Mouse (Mus musculus) hindbrain, postnatal 0 days (tissue): ENCODE data around the gene Rpsa. TPM values are rescaled to one million over a fixed set of nuclear protein-coding genes. Genes with fewer than 3 reads are reported as not detected.

Experiments
- ATAC-seq: fragments of 200-750 bp; cut with Nextera tagmentation; 2 replicates; pipeline ENCODE4 v1.8.0; 2017; ENCODE audit warnings: mild to moderate bottlenecking, moderate TSS enrichment, moderate library complexity
- DNase-seq: peaks from one replicate; pipeline ENCODE4 v3.0.0-alpha.2; 2015; ENCODE audit warnings: low spot score
- H3K27ac ChIP-seq: fragments of 300-500 bp; sonication (generic); 2 replicates; pipeline ENCODE4 v1.5.1; 2014; ENCODE audit warnings: mild to moderate bottlenecking
- H3K27me3 ChIP-seq: fragments of 300-500 bp; sonication (generic); 2 replicates; pipeline ENCODE4 v1.6.1; 2014; ENCODE audit warnings: low read length, mixed read lengths; ENCODE audit not compliant: insufficient read depth
- H3K36me3 ChIP-seq: fragments of 300-500 bp; sonication (generic); 2 replicates; pipeline ENCODE4 v1.6.1; 2014; ENCODE audit warnings: low read length, mixed read lengths; ENCODE audit not compliant: insufficient read depth
- H3K4me1 ChIP-seq: fragments of 300-500 bp; sonication (generic); 2 replicates; pipeline ENCODE4 v1.6.1; 2014; ENCODE audit warnings: antibody characterized with exemption, low read length, mixed read lengths; ENCODE audit not compliant: insufficient read depth
- H3K4me2 ChIP-seq: fragments of 300-500 bp; sonication (generic); 2 replicates; pipeline ENCODE4 v1.6.1; 2014; ENCODE audit warnings: low read depth, mild to moderate bottlenecking, low read length, moderate library complexity, mixed read lengths
- H3K4me3 ChIP-seq: fragments of 300-500 bp; sonication (generic); 2 replicates; pipeline ENCODE4 v1.5.1; 2014; ENCODE audit warnings: low read length
- H3K9ac ChIP-seq: fragments of 300-500 bp; sonication (generic); replicated peaks from 2 replicates; pipeline ENCODE4 v1.6.1; 2014; ENCODE audit warnings: mild to moderate bottlenecking, low read length, moderate library complexity, mixed read lengths
- H3K9me3 ChIP-seq: fragments of 300-500 bp; sonication (generic); 2 replicates; pipeline ENCODE4 v1.6.1; 2016; ENCODE audit warnings: low read length, mixed read lengths
- CTCF ChIP-seq: IDR thresholded peaks from 2 replicates; pipeline ENCODE4 v1.5.1; 2016; ENCODE audit warnings: antibody characterized with exemption, control low read depth, low read depth
- WGBS: fragments of 180-500 bp; shearing (Covaris S2); extraction: QIAGEN DNeasy Blood & Tissue Kit; methylation state at CpG from one replicate; pipeline ENCODE4 v1.1.7; 2014; 5-methylcytosine and 5-hydroxymethylcytosine counted together
- polyA plus RNA-seq: library from polyadenylated mRNA; unstranded; fragments of >200 nt; fragmentation: Nextera tagmentation; extraction: Ambion mirVana; gene quantifications from 2 replicates; pipeline ENCODE4 v1.2.1, GENCODE M21; 2015
- total RNA-seq: library from RNA; depleted of rRNA; stranded (reverse); fragments of >200 nt; gene quantifications from 2 replicates; pipeline ENCODE4 v1.2.3, GENCODE M21; 2014

The Rpsa gene
- total and polyA plus RNA-seq, 2 experiments from 2014 or later: 912 to 1,545 TPM

DNA sequence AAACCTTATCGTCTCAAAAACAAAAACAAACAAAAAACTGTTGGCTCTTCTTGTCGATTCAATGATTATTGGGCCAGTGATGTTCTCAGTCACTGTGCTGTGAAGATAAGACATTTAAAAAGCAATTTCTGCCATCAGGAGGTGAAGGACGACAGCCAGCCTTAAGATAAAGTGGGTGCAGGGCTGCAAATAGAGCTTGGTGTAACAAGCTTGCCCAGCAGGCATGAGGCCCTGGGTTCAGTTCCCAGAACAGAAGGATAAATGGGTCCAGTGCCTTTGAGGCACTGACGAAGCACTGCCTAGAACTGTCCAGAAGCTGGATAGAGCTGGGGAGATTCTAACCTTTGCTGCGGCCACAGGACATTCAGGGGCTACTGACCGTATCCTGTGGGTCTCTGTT lies 15.0 kb upstream of the Rpsa start:
- no peak overlapping the region for H3K27ac ChIP-seq
- H3K4me1 ChIP-seq: peaks cover 5% of the 10 kb centered on the region; the same call in 1 of the 2 replicates
- DNase-seq (no peak), ATAC-seq (no peak)
- H3K4me3 ChIP-seq: no peak overlapping the region
- TF ChIP-seq CTCF: no peak
- H3K36me3 ChIP-seq: peaks cover 5% of the 10 kb centered on the region; the same call in 1 of the 2 replicates
- no peaks in the 10 kb centered on the region for H3K27me3 ChIP-seq
- no peak overlapping the region for H3K9ac ChIP-seq
- 92% methylated on average over 6 of the region's 6 CpGs for WGBS
- H3K4me2 ChIP-seq: no peak overlapping the region
- no peaks in the 10 kb centered on the region for H3K9me3 ChIP-seq

- DNase-seq: no peak
- Histone ChIP-seq H3K36me3 (peaks cover 14% of the 10 kb centered on the region; the same call in 1 of the 2 replicates), H3K4me2 (no peak overlapping the region), H3K27me3 (no peaks in the 10 kb centered on the region), H3K9ac (no peak overlapping the region), H3K4me1 (peaks cover 5% of the 10 kb centered on the region; the same call in 1 of the 2 replicates), H3K27ac (no peak overlapping the region), H3K4me3 (no peak overlapping the region), H3K9me3 (no peaks in the 10 kb centered on the region)
- no peak for TF ChIP-seq CTCF
- ATAC-seq: no peak
- WGBS: 96% methylated on average over 6 of the region's 7 CpGs
Measured at GRCm38 (mm10) chr9:120113456-120113855, 14.0 kb upstream of the Rpsa start.

DNA sequence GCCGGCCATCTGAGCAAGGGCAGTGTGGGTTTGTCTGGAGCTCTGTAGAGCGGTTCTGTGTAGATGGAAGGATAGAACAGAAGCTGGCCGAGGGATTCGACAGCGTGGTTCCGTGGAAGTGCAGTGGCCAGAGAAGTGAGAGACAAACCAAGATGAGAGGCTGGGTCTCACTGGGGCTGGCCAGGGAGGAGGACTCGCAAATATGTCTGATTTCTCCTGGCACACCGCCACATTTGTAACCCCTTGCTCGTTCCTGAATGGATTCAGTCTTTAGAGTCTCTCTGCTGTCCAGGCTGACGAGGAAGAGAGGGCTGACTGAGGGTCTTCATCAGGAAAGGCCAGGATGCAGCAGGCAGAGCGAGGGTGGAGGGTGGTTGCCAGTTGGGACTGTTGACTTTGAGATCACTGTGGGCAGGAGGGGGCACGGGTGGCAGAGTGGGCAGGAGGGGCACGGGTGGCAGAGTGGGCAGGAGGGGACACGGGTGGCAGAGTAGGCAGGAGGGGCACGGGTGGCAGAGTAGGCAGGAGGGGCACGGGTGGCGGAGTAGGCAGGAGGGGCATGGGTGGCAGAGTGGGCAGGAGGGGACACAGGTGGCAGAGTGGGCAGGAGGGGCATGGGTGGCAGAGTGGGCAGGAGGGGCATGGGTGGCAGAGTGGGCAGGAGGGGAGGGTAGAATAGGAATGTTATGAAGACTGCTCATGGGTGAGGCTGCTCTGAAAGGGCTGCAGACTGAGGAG lies 13.3 kb upstream of the Rpsa start:
- H3K27ac ChIP-seq: no peak overlapping the region
- 84% methylated on average over 17 of the region's 17 CpGs for WGBS
- TF ChIP-seq CTCF: no peak
- no peak overlapping the region for H3K4me3 ChIP-seq
- peaks cover 5% of the 10 kb centered on the region; the same call in 1 of the 2 replicates for H3K4me1 ChIP-seq
- H3K36me3 ChIP-seq: peaks cover 16% of the 10 kb centered on the region
- H3K27me3 ChIP-seq: no peaks in the 10 kb centered on the region
- H3K9me3 ChIP-seq: no peaks in the 10 kb centered on the region
- ATAC-seq (no peak), DNase-seq (no peak)
- H3K4me2 ChIP-seq: no peak overlapping the region
- H3K9ac ChIP-seq: no peak overlapping the region

DNA sequence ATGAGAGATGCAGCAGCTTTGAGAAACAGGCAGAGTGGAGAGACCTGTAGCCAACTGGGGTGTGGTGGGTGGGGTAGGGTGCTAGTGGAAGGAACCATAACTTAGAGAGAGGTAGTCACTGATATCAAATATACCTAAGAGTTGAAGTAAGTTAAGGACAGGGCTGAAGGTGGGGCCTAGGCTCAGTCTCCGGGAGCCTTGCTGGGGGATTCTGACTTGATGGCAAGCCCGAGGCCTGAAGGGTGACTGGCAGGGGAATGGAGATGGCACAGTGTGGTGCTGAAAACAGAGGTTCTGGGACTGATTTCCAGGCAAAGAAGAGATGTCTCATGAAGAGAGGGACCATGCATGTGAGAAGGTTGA lies 12.7 kb upstream of the Rpsa start:
- Histone ChIP-seq H3K4me2 (no peak overlapping the region), H3K9me3 (no peaks in the 10 kb centered on the region), H3K9ac (no peak overlapping the region), H3K4me3 (no peak overlapping the region), H3K36me3 (peaks cover 21% of the 10 kb centered on the region), H3K27ac (no peak overlapping the region), H3K4me1 (peaks cover 5% of the 10 kb centered on the region; the same call in 1 of the 2 replicates), H3K27me3 (no peaks in the 10 kb centered on the region)
- no peak for TF ChIP-seq CTCF
- DNase-seq (no peak), ATAC-seq (no peak)
- WGBS: 84% methylated on average over 2 of the region's 2 CpGs

GRCm38 (mm10) chr9:120115580-120115979 lies 11.9 kb upstream of the Rpsa start:
- WGBS: 79% methylated on average over 5 of the region's 5 CpGs
- no peak for ATAC-seq

DNA sequence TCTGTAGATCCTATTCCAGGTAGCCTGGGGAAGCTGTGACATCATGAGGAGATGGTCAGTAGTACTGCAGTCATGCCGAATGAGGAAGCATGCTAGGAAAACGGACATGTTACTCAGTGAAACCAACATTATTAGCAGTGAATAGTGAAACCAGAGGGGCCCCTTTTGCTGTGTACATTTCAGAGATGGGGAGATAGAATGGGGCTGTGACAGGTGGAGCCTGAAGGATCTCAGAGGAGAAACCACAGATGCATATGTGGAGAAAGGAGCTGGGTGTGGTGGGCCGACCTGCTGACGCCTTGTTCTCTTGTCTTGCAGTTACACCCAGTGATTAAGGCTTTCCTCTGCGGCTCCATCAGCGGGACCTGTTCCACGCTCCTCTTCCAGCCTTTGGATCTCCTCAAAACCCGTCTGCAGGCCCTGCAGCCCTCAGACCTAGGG lies 11.3 kb upstream of the Rpsa start:
- TF ChIP-seq CTCF: no peak

More at GRCm38 (mm10) chr9:120115580-120115979, 11.9 kb upstream of the Rpsa start:
- H3K4me1 ChIP-seq: peaks cover 5% of the 10 kb centered on the region; the same call in 1 of the 2 replicates
- no peaks in the 10 kb centered on the region for H3K9me3 ChIP-seq
- H3K4me3 ChIP-seq: no peak overlapping the region
- TF ChIP-seq CTCF: no peak
- H3K36me3 ChIP-seq: peaks cover 29% of the 10 kb centered on the region
- H3K27me3 ChIP-seq: no peaks in the 10 kb centered on the region
- H3K27ac ChIP-seq: no peak overlapping the region
- DNase-seq: no peak
- H3K9ac ChIP-seq: no peak overlapping the region
- H3K4me2 ChIP-seq: no peak overlapping the region

GRCm38 (mm10) chr9:120118212-120118611 lies 9.3 kb upstream of the Rpsa start:
- DNase-seq: no peak
- Histone ChIP-seq H3K4me3 (no peak overlapping the region), H3K27ac (no peak overlapping the region), H3K9ac (no peak overlapping the region), H3K4me1 (no peaks in the 10 kb centered on the region), H3K27me3 (no peaks in the 10 kb centered on the region), H3K9me3 (no peaks in the 10 kb centered on the region), H3K36me3 (peaks cover 47% of the 10 kb centered on the region), H3K4me2 (no peak overlapping the region)
- TF ChIP-seq CTCF: no peak
- no peak for ATAC-seq
- 91% methylated on average over 4 of the region's 4 CpGs for WGBS

More for the DNA sequence above, 11.3 kb upstream of the Rpsa start:
- DNase-seq (no peak), ATAC-seq (no peak)
- Histone ChIP-seq H3K27ac (no peak overlapping the region), H3K4me3 (no peak overlapping the region), H3K9me3 (no peaks in the 10 kb centered on the region), H3K27me3 (no peaks in the 10 kb centered on the region), H3K9ac (no peak overlapping the region), H3K4me1 (peaks cover 3% of the 10 kb centered on the region; the same call in 1 of the 2 replicates), H3K36me3 (peaks cover 35% of the 10 kb centered on the region), H3K4me2 (no peak overlapping the region)
- WGBS: 89% methylated on average over 8 of the region's 8 CpGs
